Mouse (Mus musculus): Measurements from ENCODE around the gene Rrm1. TPM values are rescaled to one million over a fixed set of nuclear protein-coding genes. Genes with fewer than 3 reads are reported as not detected.

The Rrm1 gene
- polyA plus RNA-seq, 1 experiment from 2014 or later, result 162 TPM

DNA sequence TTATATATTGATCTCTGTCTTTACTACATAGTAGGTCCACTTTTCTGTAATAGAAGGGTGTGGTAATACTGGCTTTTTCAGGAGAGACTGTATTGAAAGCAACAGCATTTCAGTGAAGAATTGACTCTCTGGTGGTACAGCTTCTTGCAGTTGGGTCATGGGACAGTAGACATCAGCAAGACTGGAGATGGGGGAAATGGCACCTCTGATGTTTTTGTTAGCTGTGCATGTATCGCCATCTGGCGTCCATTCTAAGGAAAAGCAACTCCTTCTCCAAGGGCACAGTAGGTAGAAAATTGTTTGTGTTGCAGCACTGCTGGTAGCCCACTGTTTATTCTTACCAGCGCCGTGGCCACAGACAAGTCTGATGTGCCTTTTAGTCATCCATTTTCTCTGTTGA is 24.1 kb upstream of the Rrm1 start:
- peak; percentile 73; the same call in 1 of the 2 replicates for ATAC-seq (ENCODE audit: low read depth)
- Histone ChIP-seq H3K9ac (ENCODE audit: low read length) (no peak overlapping the region), H3K27ac (ENCODE audit: low read length) (no peak overlapping the region), H3K4me3 (ENCODE audit: low read length) (no peak overlapping the region), H3K4me1 (replicated peaks; ENCODE audit: control insufficient read depth, insufficient read depth, low read length) (no peaks in the 10 kb centered on the region), H3K4me2 (ENCODE audit: low read depth, low read length) (no peak overlapping the region), H3K27me3 (ENCODE audit: control insufficient read depth, insufficient read depth, low read depth, low read length) (no peaks in the 10 kb centered on the region), H3K9me3 (ENCODE audit: control insufficient read depth, low read length) (no peaks in the 10 kb centered on the region), H3K36me3 (ENCODE audit: control insufficient read depth, insufficient read depth, low read length) (no peaks in the 10 kb centered on the region)
- WGBS, result under 1% methylated on average over 4 of the region's 4 CpGs

DNA sequence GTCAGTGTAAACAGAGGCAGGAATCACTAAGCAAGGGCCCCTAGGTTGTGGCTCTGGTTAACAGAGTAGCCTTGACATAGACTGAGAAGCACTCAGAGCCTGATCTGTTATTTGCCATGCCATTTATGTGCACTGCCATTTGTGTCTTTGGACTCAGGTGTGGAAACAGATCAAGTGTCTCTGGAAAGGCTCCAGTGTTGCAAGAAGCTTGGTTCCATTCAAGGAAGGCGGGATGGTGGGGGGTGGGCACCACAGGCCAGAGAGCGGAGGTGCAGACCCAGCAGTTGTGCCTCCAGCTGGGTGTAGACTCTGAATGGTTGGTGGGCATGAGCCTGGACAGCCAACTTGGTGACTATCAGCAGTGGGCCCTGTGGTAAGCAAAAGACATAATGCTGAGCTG is 19.5 kb upstream of the Rrm1 start:
- Histone ChIP-seq H3K9me3 (ENCODE audit: control insufficient read depth, low read length) (no peaks in the 10 kb centered on the region), H3K4me1 (replicated peaks; ENCODE audit: control insufficient read depth, insufficient read depth, low read length) (no peaks in the 10 kb centered on the region), H3K4me3 (ENCODE audit: low read length) (no peak overlapping the region), H3K36me3 (ENCODE audit: control insufficient read depth, insufficient read depth, low read length) (no peaks in the 10 kb centered on the region), H3K27me3 (ENCODE audit: control insufficient read depth, insufficient read depth, low read depth, low read length) (no peaks in the 10 kb centered on the region), H3K9ac (ENCODE audit: low read length) (no peak overlapping the region), H3K4me2 (ENCODE audit: low read depth, low read length) (no peak overlapping the region), H3K27ac (ENCODE audit: low read length) (no peak overlapping the region)
- no peak for ATAC-seq (ENCODE audit: low read depth)
- WGBS, result 90% methylated on average over 2 of the region's 2 CpGs

DNA sequence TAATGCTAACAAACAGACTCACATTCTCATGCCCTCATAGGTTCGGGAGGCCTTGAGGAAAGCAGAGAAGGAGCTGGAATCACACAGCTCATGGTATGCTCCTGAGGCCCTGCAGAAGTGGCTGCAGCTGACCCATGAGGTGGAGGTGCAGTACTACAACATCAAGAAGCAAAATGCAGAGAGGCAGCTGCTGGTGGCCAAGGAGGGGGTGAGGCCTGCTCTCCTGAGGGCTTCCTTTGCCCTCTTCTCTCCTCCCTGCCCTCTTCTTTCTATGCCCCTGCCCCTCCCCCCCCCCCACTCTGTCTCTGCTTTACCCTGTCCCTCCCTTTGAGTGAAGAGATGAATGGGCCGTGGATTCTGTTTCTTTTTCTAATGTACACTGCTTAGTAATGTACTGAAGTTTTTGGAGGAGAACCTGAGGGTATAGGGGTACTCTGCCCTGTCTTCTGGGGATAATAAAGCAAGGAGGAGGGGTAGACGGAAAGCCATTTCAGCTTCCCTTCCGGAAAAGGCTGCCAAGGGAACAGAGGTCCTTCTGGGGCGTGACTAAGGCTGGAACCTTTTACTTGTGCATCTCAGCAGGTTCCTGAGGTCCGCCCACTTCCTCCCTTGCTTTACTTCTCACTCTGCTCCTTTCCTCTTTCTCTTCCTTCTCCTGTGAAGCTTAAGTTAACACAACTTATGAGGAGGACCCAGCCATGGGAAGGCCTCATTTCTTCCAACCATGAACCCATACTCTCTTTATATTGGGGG is 15.4 kb upstream of the Rrm1 start:
- Histone ChIP-seq H3K27ac (ENCODE audit: low read length) (no peak overlapping the region), H3K4me2 (ENCODE audit: low read depth, low read length) (no peak overlapping the region), H3K9ac (ENCODE audit: low read length) (no peak overlapping the region), H3K36me3 (ENCODE audit: control insufficient read depth, insufficient read depth, low read length) (no peaks in the 10 kb centered on the region), H3K4me1 (replicated peaks; ENCODE audit: control insufficient read depth, insufficient read depth, low read length) (no peaks in the 10 kb centered on the region), H3K9me3 (ENCODE audit: control insufficient read depth, low read length) (no peaks in the 10 kb centered on the region), H3K4me3 (ENCODE audit: low read length) (no peak overlapping the region), H3K27me3 (ENCODE audit: control insufficient read depth, insufficient read depth, low read depth, low read length) (no peaks in the 10 kb centered on the region)
- WGBS, result 55% methylated on average over 6 of the region's 6 CpGs
- peak; percentile 41; the same call in 1 of the 2 replicates for ATAC-seq (ENCODE audit: low read depth)

DNA sequence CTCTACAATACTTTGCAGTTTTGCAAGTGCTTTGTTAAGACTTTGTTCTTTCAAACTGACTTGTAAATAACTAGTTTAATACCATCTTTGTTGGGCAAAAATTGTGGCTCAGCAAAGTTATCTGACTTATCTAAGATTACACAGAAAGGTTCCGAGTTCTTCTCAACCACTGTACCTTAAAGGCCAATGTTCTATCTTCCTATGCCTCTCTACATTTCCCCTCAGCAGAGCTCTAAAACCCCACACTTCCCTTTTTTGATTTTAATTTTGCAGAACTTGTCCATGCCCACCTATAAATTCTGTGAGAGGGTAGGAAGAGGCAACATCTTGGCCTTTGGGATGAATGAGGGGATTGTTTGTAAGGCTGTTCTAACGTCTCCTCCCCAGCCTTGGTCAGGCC is 7.2 kb upstream of the Rrm1 start:
- no peak overlapping the region for H3K9ac ChIP-seq (ENCODE audit: low read length)
- H3K4me2 ChIP-seq (ENCODE audit: low read depth, low read length), result no peak overlapping the region
- no peaks in the 10 kb centered on the region for H3K27me3 ChIP-seq (ENCODE audit: control insufficient read depth, insufficient read depth, low read depth, low read length)
- no peaks in the 10 kb centered on the region for H3K4me1 ChIP-seq (replicated peaks; ENCODE audit: control insufficient read depth, insufficient read depth, low read length)
- H3K4me3 ChIP-seq (ENCODE audit: low read length), result no peak overlapping the region
- H3K27ac ChIP-seq (ENCODE audit: low read length), result no peak overlapping the region
- WGBS, result 68% methylated on average over 2 of the region's 2 CpGs
- H3K36me3 ChIP-seq (ENCODE audit: control insufficient read depth, insufficient read depth, low read length), result no peaks in the 10 kb centered on the region
- ATAC-seq (ENCODE audit: low read depth), result no peak
- no peaks in the 10 kb centered on the region for H3K9me3 ChIP-seq (ENCODE audit: control insufficient read depth, low read length)

DNA sequence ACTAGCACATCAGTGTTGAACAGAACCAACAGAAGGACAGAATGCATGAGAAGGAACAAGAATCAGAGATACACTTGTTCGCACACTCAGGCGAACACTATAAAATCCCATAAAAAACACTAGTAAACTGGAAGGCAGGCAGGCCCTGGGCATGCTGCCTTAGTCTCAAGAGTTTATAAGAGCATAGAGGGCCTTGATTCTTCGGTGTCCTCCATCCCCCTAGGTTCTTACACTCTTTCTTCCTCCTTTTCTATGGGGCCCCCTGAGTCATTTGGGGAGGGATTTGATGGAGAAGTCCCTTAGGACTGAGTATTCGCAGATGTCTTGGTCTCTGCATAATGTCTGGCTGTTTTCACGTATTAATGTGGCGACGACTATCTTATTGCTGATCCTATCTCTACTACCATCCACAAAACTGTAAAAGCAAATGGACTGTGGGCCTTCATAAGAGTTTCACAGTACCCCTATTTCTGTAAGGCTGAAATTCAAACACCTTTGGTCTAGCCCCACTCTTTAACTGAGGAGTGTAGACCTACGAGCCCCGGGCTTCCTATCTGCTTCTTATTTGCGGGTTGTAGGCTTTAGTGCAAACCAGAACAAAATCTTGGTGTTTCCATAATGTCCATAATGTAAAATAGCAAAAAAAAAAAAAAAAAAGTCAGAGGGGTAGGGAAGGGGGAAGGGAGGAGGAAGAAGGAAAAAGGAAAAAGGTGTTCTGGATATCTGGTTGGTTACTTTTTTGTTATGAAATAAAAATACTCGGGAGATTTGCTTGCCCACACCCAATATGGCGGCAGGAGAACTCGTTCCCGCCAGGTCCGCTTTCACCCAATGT is 456 bp upstream of the Rrm1 start:
- Histone ChIP-seq H3K27me3 (ENCODE audit: control insufficient read depth, insufficient read depth, low read depth, low read length) (no peaks in the 10 kb centered on the region), H3K4me2 (ENCODE audit: low read depth, low read length) (peak overlapping the region; percentile 69), H3K9ac (ENCODE audit: low read length) (no peak overlapping the region; the same call in 1 of the 2 replicates), H3K27ac (ENCODE audit: low read length) (peak overlapping the region; percentile 43), H3K36me3 (ENCODE audit: control insufficient read depth, insufficient read depth, low read length) (peaks cover 6% of the 10 kb centered on the region), H3K4me3 (ENCODE audit: low read length) (peak overlapping the region; percentile 87), H3K9me3 (ENCODE audit: control insufficient read depth, low read length) (no peaks in the 10 kb centered on the region), H3K4me1 (replicated peaks; ENCODE audit: control insufficient read depth, insufficient read depth, low read length) (peaks cover 16% of the 10 kb centered on the region)
- WGBS, result 53% methylated on average over 15 of the region's 15 CpGs
- ATAC-seq (ENCODE audit: low read depth), result no peak

DNA sequence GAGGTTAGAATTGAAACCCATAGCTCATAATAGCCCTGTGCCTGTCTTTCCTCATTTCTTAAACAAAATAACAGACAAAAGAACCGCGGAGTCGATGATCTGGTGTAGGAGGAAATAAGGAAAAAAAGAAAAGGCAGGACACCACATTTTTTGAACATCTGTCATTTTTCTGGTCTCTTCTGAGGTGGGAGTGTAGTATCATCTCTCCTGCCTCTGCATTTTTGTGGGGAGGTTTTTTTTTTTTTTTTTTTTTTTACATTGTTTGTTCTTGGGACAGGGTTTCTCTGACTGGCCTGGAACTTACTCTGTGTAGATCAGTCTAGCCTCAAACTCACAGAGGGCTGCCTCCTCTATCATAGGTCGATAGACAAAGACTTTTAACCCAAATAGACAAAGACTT is 937 bp downstream of the Rrm1 start:
- H3K4me1 ChIP-seq (replicated peaks; ENCODE audit: control insufficient read depth, insufficient read depth, low read length), result peaks cover 16% of the 10 kb centered on the region
- no peak for ATAC-seq (ENCODE audit: low read depth)
- H3K27ac ChIP-seq (ENCODE audit: low read length), result peak overlapping the region; percentile 89
- WGBS, result 0% methylated on average over 4 of the region's 4 CpGs
- H3K27me3 ChIP-seq (ENCODE audit: control insufficient read depth, insufficient read depth, low read depth, low read length), result no peaks in the 10 kb centered on the region
- H3K4me3 ChIP-seq (ENCODE audit: low read length), result peak overlapping the region; percentile 87
- H3K4me2 ChIP-seq (ENCODE audit: low read depth, low read length), result peak overlapping the region; percentile 69
- no peaks in the 10 kb centered on the region for H3K9me3 ChIP-seq (ENCODE audit: control insufficient read depth, low read length)
- peaks cover 15% of the 10 kb centered on the region for H3K36me3 ChIP-seq (ENCODE audit: control insufficient read depth, insufficient read depth, low read length)
- peak overlapping the region; percentile 92 for H3K9ac ChIP-seq (ENCODE audit: low read length)

DNA sequence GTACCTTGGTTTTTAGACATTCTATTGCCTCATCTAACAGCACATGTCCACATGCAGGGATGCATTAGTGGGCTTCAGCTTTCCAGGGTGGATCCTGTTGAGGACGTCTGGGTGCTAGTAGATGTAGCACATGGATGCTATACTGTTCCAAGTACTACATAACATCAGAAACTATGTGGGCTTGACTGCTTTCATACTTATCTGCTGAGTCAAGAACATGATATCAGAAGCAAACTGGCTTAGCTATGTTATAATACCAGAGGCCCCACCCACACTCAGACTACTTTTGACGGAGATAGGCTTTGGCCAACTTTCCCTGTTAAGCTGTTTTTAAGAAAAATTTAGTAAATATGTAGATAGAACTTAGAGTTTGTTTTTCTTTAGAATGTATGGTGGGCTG is 2.8 kb downstream of the Rrm1 start:
- peaks cover 25% of the 10 kb centered on the region for H3K36me3 ChIP-seq (ENCODE audit: control insufficient read depth, insufficient read depth, low read length)
- H3K4me1 ChIP-seq (replicated peaks; ENCODE audit: control insufficient read depth, insufficient read depth, low read length), result peaks cover 16% of the 10 kb centered on the region
- no peak for ATAC-seq (ENCODE audit: low read depth)
- H3K27ac ChIP-seq (ENCODE audit: low read length), result no peak overlapping the region
- no peaks in the 10 kb centered on the region for H3K9me3 ChIP-seq (ENCODE audit: control insufficient read depth, low read length)
- H3K4me3 ChIP-seq (ENCODE audit: low read length), result no peak overlapping the region
- H3K27me3 ChIP-seq (ENCODE audit: control insufficient read depth, insufficient read depth, low read depth, low read length), result no peaks in the 10 kb centered on the region
- no peak overlapping the region for H3K9ac ChIP-seq (ENCODE audit: low read length)
- H3K4me2 ChIP-seq (ENCODE audit: low read depth, low read length), result no peak overlapping the region
- 59% methylated on average over 2 of the region's 2 CpGs for WGBS

DNA sequence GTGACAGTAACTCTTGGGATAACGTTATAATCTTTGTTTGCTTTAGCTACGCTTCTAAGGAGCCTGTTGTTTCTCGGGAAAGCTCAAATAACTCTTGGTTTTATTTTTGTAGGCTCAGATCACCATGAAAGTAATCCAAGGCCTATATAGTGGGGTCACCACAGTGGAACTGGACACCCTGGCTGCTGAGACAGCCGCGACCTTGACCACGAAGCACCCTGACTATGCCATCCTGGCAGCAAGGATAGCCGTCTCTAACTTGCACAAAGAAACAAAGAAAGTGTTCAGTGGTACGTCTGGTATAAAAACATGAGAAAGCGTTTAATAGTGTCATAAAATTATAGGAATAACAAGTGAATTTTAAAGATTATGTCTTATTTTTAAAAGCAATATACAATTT is 4.9 kb downstream of the Rrm1 start:
- 89% methylated on average over 9 of the region's 9 CpGs for WGBS
- Histone ChIP-seq H3K4me3 (ENCODE audit: low read length) (no peak overlapping the region), H3K36me3 (ENCODE audit: control insufficient read depth, insufficient read depth, low read length) (peaks cover 37% of the 10 kb centered on the region), H3K27me3 (ENCODE audit: control insufficient read depth, insufficient read depth, low read depth, low read length) (no peaks in the 10 kb centered on the region), H3K9me3 (ENCODE audit: control insufficient read depth, low read length) (no peaks in the 10 kb centered on the region), H3K4me2 (ENCODE audit: low read depth, low read length) (no peak overlapping the region), H3K9ac (ENCODE audit: low read length) (no peak overlapping the region), H3K4me1 (replicated peaks; ENCODE audit: control insufficient read depth, insufficient read depth, low read length) (peaks cover 16% of the 10 kb centered on the region), H3K27ac (ENCODE audit: low read length) (no peak overlapping the region)
- ATAC-seq (ENCODE audit: low read depth), result no peak

DNA sequence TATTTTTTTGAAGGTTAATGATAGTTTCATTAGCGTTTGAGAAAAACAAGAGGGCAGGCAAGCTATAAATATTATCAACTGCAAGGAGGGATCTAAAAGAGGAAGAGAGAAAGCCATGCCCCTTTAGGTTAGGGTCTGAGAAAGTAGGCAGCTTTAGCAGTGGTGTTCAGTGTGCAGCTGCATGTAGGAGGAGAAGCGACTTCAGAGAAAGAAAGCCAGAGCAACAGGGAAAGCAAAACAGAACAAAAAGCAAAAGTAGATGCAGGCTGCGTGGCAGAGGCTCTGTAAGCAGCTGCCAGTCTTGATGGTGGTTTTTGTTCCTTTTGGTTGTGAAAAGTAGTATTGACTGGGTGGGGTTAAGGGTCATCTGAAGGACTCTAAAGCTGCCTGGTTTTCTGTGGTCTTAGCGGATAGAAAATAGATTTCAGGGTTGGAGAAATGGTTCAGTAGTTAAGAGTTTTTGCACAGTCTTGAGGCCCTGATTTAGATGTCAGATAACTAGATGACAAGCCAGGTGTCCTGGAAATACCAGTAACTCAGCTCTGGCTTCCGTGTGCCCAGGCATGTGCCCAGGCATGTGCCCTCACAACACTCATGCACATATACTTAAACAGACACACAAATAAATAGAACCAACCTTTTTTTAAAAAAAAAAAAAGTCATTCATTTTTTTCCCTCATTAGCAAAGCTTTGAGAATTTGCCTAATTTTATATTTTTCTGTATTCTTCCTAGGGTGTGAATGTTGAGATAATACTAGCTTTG is 17.3 kb downstream of the Rrm1 start:
- H3K9me3 ChIP-seq (ENCODE audit: control insufficient read depth, low read length), result no peaks in the 10 kb centered on the region
- H3K27ac ChIP-seq (ENCODE audit: low read length), result no peak overlapping the region
- H3K4me1 ChIP-seq (replicated peaks; ENCODE audit: control insufficient read depth, insufficient read depth, low read length), result no peaks in the 10 kb centered on the region
- no peak overlapping the region for H3K9ac ChIP-seq (ENCODE audit: low read length)
- no peak overlapping the region for H3K4me2 ChIP-seq (ENCODE audit: low read depth, low read length)
- H3K4me3 ChIP-seq (ENCODE audit: low read length), result no peak overlapping the region
- ATAC-seq (ENCODE audit: low read depth), result no peak
- WGBS, result 82% methylated on average over 5 of the region's 5 CpGs
- peaks cover 71% of the 10 kb centered on the region for H3K36me3 ChIP-seq (ENCODE audit: control insufficient read depth, insufficient read depth, low read length)
- H3K27me3 ChIP-seq (ENCODE audit: control insufficient read depth, insufficient read depth, low read depth, low read length), result no peaks in the 10 kb centered on the region

Data from lung, embryonic 16.5 days (tissue).